ENCODE assay signal across 13 mouse cellular contexts in the genomic region with DNA sequence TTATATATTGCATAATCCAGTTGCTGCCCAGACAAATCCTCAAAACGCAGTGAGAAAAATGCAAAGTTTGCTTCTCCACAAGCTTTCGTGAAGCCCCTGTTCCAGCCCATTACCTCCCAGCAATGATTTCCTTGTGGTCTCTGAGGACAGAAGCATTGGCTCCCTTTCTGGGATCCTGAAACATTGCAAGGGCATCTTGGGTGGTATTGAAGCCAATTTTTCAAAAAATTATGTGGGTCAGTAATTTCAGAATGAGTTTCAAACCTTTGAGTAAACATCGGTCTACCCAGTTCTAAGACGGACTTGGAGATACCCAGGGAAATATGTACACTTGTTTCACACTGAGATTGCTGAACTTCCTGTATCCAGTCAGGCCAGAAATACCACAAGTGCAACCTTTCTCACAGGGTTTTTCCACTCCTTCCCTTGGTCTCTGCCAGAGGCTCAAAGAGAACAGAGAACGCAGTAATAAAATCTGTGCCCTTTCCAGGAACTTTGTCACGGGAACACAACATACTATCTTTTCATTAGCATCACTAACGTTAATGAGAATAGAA.
"Had no signal": no experiment of that assay in that cellular context is flagged by ENCODE, and none has a peak within 500 bp of the region (broad histone marks: within the 10 kb centered on the region; RNA-seq: fewer than 3 reads in every experiment).

No protein-coding gene starts in this region.

- H3K27me3 ChIP-seq: liver, embryonic 15.5 days; stomach, embryonic 15.5 days had no signal

- DNase-seq: lung, adult 2 months; lung, postnatal 10 days; lung, postnatal 4 days; right cerebral cortex, postnatal 14 days; thymus, postnatal 36 days had no signal

- H3K36me3 ChIP-seq: limb, embryonic 10.5 days; liver, embryonic 15.5 days; midbrain, embryonic 13.5 days; stomach, embryonic 15.5 days had no signal

- H3K9ac ChIP-seq: liver, embryonic 15.5 days; midbrain, embryonic 13.5 days; stomach, embryonic 15.5 days had no signal

- H3K27ac ChIP-seq: left cerebral cortex, adult 2 months; limb, embryonic 10.5 days; liver, embryonic 15.5 days; midbrain, embryonic 13.5 days; stomach, embryonic 15.5 days had no signal

- ATAC-seq: inflammation-experienced regulatory T-cells, adult 6 months; intestine, postnatal 0 days; midbrain, embryonic 13.5 days had no signal

- H3K4me1 ChIP-seq: limb, embryonic 10.5 days; liver, embryonic 15.5 days; midbrain, embryonic 13.5 days; stomach, embryonic 15.5 days had no signal

- H3K4me3 ChIP-seq: left cerebral cortex, adult 2 months; limb, embryonic 10.5 days; liver, embryonic 15.5 days; midbrain, embryonic 13.5 days; stomach, embryonic 15.5 days had no signal

- H3K9me3 ChIP-seq: limb, embryonic 10.5 days; liver, embryonic 15.5 days; midbrain, embryonic 13.5 days; stomach, embryonic 15.5 days had no signal

- H3K4me2 ChIP-seq: liver, embryonic 11.5 days; liver, embryonic 15.5 days; midbrain, embryonic 13.5 days; stomach, embryonic 15.5 days had no signal
